Mouse (Mus musculus) layer of hippocampus, postnatal 36 days (tissue): ENCODE data around the gene Lrrc32. TPM values are rescaled to one million over a fixed set of nuclear protein-coding genes. Genes with fewer than 3 reads are reported as not detected.
A peak's percentile ranks its signal among the peaks of the same experiment; 100 is the strongest.

Experiments used
- DNase-seq, 2 experiments: peaks; one replicate each; pipeline ENCODE4 v3.0.0; 2022
- total RNA-seq, 2 experiments: library from RNA; stranded (reverse); gene quantifications; 2 replicates each; pipeline ENCODE4 v1.2.3; 2021

Gene Lrrc32
- total RNA-seq = 1 to 10 TPM; 1.6 to 1.8 TPM

DNA sequence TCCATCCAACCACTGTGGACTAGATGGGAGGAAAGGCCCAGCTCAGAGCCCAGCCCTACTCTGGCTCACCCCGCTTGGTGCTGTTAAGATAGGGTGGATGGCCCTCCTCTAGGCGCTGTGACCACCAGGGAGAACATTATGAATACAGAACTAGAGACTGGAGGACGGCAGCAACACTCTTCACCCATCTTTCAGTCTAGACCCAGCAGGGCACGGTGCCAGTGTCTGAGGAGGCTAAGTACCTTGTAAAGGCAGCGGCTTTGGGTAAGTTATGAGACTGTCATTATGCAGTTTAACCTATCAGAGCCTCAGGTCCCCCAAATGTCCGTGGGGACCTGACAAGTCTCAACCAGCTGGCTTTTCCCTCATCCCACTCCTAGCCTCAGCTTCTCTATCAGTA is at the start of gene Lrrc32:
Gene Lrrc32 (plus strand): TSS at position 153 of the 400 bp plus-strand sequence.
- no peak for DNase-seq

DNA sequence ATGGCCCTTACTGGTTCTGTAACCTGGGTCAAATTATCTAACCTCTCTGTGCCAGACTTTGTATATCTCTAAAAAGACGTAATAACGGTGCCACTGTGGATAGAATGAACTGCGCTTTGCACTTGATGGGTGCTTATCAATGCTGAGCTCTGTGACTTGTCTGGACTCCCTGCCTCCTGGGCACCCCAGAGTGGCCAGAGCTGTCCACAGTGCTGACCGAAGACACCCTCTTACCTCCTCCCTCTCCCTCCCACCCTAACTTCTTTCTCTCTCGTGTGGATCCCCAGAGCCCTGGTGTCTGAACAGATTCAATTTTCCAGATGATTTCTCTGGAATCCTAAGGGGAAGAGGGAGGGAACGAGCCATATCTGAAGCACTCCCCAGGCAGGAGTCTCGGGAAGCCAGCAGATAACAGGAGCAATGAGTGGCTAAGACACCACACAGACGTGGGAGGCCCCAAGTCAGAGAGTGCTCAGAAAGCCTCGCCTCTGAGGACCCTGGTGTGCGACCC is 49.1 kb upstream of the Lrrc32 start, which contains the start of gene Gucy2d:
Gene Gucy2d (plus strand): TSS at position 461 of the 511 bp plus-strand sequence.
- no peak for DNase-seq

DNA sequence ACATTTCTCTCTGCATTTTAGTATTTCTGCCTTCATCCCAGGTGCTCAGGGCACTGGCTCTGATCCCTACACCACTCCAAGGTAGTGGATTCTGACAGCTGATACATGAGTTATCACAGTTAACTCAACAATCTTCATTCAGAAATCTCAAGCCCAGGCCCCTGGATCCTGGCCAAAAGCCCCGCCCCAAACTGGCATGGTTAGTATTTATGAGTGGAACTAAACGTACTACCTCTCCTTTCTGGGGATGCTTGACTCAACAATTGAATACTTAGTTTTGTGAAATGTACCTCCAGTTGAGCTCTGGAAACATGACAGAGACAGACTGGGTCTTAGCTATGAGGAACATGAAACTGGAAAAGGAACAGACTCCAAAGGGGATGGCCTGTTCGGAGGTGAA is 42.2 kb upstream of the Lrrc32 start:
- DNase-seq = no peak

DNA sequence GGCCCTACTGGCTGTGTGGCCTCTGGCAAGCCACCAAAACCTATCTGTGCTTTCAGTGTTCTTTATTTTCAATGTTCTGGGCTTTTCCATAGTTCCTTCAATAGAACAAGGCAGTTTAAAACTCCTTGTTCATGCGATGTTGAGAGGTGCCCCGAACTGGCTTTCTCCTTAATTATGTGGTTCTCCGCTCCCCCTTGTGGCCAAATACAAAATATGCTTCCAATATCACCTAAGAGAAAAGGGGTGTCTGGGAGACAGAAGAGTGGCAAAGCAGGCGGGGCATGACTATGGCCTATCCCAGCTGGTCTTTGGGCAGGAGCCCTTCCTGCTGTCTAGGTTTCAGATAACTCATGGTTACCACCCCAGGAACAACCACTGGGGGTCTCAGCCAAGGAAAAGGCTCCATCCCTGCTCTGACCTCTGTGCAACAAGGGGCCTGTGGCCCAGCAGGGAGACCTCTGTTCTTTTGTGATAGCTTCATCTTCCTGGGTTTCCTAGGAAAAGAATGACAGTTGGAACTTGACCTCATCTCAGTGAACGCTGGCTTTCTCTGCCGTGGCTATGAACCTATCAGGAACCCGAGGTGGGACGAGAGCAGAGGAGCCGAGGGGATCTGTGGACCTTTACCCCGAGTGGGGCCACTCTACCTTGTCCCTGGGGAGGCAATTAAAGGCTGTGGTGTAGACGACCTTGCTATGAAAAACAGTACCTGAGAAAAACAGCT is 41.3 kb upstream of the Lrrc32 start:
- DNase-seq = no peak

DNA sequence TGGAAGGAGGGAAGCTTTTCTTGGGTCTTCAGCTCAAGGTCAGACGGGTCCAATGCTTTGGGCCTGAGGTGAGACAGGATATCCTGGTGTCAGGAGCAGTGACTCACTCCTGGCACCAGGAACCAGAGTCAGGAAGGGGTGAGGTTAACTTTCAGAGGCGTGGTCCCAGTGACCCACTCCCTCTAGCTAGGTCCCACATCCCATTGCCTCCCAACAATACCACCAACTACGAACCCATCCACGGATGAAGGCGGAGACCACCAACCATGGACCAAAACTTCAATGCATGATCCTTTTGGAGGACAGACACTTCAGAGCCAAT is 40.8 kb upstream of the Lrrc32 start:
- no peak for DNase-seq

DNA sequence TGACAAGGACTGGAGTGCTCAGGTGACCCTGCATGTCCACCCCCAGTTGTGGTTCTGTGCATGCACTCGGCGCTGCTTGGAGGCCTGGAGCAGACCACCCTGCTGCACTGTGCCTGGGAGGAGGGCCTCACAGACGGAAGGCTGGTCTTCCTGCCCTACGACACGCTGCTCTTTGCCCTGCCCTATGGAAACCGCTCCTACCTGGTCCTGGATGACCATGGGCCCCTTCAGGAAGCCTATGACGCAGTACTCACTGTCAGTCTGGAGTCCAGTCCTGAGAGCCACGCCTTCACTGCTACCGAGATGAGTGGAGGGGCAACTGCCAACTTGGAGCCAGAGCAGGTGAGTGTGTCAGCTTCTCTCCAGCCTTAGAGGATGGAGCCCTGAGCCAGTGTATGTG is 39.4 kb upstream of the Lrrc32 start:
- no peak for DNase-seq

DNA sequence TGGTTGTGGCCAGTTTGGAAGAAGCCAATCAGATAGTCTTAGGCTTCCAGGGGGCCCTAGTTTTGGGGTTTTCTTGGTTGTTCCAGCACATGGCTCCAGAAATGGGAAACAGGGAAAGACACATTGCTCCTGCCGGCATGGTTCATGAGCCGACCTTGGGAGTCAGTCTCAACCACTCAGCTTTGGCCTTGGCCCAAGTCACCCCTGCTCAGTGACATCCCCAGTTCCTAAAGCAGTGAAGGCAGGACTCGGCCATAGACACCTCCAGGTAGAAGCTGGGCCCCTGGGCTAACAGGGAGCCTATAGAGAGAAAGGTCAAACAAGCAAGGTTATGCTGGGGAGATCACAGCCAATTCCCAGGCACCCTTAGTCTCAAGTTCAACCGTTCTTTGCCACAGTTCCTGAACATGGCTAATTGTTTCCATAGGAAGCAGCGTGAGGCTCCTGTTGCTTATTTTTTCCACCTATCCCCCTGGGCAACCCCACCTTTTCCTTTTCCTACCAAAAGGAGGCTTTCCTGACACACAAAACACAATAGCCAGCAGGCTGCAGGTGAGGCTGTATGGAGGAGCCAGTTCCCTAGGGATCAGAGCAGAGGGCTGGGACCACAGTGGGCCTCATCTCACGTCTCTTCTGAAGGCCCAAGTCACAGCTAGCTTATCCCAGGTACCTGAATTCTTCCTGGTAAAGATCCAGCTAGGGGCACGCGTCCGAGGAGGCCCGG is 34.5 kb upstream of the Lrrc32 start:
- DNase-seq = no peak

DNA sequence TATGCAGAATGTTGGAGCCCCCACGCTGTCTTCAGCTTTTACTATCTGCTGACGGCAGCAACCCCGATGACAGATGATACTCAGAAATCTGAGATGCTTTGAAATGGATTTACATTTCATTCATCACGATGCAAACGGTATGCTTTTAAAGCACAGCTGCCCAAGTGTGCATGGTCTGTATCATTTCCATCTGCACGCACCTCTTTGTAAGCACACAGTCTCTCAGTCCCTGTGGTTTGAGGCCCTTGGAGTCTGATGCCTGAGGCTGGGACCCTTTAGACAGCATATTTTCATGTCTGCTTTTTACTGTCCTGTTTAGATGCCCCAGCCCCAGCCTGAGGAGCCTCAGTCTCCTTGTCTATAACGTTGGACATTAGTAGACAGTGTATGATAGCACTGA is 28.8 kb upstream of the Lrrc32 start:
- DNase-seq = no peak

DNA sequence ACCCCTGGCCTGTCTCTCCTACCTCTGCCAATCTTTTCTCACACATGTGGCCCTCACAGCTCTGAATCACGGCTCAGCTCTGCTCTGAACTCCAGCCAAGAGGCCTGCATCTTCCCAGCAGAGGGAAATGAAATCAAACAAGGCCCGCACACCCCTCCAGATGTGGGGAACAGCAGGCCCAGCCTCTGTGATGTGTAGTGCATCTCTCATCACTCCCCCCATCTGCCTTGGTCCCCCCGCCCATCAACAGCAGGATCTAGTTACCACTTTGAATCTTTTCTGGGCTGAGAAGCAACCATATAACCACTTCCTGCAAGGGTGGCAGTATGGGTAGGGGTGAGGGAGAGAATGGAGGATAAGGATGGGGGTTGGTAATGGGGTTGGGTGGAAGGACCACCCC is 20.0 kb upstream of the Lrrc32 start:
- no peak for DNase-seq

DNA sequence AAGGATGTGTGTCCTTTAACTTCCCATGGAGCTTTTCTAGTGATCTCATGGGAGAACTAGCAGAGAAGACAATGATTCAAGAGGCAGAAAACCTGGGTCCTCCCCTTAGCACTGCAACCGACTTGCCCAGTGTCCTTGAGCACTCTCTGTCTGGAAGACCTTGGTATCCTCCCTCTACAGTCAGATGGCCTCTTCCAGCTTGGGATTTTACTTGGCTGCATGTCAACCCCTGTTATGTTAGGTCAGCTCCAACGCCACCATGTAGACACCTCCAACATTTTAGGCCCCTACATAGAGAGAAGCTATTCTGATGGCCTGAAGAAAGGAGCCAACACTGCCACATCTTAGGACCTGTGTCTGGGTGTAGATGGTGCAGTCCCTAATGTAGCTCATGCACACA is 16.6 kb upstream of the Lrrc32 start:
- no peak for DNase-seq

DNA sequence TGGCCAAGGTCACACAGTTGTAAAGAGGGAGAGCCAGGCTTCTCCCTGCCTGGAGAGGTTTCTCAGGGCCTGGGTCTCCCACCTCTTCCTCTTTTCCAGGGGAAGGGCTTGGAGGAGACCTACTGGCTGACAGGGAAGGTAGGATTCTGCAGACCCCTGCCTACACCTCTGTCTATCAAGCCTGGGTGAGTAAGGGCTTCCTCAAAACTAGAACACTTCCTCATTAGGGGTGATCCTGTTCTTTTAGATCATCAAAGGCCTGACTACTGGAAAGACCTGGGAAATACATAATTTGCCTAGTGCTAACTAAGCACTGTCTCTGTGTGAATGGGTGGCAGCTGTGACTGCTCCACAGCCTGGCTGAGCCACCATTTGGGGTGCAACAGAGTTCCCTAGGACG is 14.5 kb upstream of the Lrrc32 start:
- DNase-seq = no peak

DNA sequence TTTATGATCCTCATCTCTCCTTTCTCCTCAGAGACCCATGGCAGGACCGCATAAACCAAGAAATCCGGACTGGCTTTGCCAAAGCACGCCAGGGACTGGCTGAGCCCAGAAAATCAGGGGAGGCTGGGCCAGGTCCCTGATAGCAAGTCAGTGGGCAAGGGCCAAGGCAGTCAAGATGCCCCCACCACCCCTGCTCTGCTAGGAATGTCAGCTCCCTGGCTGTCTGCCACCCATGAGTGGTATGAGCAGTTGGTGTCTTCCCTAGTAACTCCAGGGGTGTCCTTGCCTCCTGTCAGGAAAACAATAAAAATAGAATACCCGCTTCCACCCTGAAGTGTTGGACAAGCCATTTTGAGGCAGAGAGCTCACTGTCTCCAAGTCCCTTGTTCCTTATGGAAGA is 11.9 kb upstream of the Lrrc32 start:
- no peak for DNase-seq

DNA sequence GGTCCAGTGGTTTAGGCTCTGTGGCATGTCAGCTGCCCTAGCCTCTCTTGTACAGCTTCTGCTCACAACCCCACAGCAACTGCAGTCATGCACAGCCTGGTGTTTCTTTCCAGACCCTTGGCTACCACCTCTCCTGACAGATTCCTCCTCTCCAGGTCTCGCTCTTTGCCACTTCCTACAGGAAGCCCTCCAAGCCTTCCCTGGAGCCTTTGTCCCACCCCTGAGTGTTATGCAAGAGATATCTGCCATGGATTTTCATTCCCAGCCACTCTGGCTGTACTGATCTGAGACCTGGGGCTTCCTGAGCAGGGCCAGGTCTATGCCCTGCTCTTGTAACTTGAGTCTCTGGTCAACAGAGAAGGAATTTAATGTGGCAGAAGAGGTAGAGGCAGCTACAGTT is 8.6 kb upstream of the Lrrc32 start:
- DNase-seq = no peak

DNA sequence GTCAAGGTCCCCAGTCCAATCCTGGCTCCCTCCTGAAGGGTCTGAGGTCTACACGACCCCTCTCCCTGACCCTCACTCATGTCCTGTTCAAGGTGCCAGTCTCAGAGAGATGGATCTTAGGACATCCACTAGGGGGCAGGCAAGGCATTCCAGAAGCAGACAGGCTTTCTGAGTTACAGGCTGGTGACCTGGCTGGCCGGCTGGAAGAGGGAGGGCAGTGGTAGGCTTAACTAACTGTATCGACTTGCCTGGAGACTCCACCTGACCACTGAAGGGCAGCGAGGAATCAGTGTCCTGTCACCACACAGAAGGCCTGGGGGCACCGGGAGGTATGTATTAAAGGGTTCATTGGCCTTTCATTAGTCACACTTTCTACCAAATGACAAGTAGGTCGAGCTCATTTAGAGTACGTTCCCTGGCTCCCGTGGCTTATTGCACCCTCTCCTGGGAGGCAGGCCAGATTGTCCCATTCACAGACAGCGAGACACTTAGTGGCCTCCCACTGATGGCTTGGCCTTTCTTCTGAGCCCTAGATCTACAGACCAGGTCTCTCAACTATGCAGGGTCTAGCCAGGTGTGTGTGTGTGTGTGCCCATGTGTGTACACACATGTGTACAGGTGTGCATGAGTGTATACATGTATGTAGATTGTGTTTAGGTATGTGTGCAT is 7.9 kb upstream of the Lrrc32 start:
- peak; percentile 68 to 73 for DNase-seq

DNA sequence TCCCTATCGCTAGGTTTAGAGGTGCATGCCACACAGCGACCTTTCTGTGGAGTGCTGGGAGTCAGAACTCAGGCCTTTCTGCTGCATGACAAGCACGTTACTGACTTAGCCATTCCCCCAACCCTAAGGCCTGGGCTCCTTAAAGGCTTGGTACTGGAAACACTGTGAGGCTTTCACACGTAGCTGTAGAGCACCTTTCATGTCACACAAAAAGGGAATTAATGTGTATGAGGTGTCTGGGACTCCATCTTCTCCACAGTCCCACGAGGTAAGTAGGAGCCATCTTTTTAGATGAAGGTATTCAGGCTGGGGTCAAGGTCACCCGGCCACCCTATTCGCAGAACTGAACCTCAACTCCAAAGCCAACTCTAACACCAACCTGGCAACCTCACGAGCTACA is 7.2 kb upstream of the Lrrc32 start:
- no peak for DNase-seq

DNA sequence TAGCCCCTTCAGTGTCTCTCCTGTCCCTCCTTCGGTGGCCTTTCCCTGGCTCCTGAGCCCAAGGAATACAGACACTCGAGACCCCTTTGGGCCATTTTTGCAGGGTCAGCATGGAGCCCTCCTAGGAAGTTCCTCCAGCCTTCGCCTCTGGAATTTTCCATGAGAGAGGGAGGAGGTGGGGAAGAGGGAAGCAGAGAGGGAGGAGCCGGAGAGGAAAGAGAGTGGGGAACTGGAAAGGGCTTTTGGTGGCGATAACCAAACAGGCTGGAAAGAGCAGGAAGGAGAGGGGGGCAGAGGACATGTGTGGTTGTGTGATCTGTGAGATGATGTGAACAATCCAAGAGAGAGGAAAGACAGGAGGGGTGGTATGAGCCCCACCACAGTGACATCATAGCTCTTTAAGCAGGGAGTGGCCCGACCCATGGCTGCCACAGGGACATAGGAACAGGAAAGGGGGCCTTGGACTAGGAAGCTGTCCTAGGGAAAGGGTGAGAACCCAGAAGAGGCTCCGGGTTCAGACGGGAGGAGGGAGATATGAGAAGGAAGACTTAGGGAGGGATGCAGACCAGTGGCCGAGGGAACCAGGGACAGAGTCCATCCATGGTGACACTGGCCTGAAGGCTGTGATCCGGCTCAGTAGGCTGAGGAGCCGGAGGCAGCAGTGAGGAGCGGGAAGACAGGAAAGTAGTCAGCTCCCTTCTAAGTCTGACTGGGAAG is 6.4 kb upstream of the Lrrc32 start:
- DNase-seq = no peak

DNA sequence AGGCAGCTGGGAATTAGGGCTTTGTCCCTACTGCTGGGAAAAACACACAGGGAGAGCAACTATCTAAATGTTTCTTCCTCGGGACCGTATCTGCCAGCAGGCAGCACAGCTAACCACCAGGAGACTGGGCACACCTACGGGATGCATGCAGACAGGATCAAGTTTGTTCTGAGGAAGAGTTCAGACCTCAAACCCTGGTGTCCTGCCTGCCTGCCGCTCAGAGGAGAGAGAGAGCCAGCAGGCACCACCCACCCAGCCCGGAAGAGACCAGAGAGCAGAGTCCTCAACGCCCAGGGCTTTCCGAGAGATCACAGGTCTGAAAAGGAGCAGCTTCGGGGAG is 5.8 kb upstream of the Lrrc32 start:
- no peak for DNase-seq

DNA sequence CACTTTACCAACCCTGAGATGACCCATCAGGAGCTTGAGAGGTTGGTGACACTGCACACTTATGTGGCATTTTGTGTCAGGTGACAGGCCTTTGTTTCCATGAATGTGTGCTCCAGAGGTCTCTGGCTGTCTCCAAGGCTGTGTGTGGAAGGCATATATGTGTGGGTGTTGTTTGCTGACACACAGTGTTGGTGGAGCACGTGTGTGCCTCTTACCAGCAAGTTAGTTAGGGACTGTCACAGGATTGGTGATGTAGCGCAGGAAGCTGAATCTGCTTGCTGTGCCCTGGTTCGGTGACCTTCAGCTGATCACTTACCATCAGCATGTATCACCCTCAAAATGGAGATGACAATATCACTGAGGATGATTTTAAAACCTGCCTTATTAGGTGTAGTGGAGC is 4.2 kb upstream of the Lrrc32 start:
- no peak for DNase-seq

DNA sequence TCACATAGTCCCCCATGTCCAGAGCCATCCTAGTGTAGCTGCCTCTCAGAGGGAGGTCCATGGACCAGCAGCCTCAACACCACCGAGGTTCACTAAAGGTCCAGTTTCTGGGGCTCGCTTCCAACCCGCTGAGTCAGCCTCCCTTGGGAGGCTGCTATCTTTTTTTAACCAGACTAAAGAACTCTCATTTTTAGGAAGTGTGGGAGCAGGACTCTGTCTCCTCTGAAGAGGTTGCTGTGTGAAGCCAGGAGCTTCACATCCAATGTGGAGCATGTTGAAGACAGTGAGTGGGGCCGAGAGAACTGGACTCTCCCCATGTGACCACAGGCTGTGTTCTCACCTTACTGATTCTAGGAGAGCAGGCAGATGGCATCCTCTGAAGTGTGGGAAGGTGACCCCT is 3.6 kb upstream of the Lrrc32 start:
- DNase-seq = no peak

DNA sequence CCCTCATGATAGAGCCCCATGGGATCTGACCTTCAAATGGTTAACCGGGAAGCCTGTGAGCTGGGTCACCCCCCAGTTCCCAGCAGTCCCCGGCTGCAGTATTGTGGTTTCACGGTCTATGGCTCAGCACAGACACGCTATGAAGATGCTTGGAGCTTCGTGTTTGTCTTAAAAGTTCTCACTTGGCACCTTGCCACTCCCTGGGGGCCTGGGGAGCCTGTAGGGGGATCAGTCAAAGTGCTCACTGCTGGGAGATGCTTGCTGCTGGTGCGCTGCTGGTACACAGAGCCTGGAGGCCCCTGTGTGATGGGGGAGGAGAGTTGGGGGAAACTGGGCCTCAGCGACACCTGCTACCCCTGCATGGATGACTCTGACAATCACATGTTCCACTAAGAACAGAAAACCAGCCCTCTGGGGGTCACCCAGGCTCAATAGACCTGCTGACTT is 2.6 kb upstream of the Lrrc32 start:
- DNase-seq = no peak

DNA sequence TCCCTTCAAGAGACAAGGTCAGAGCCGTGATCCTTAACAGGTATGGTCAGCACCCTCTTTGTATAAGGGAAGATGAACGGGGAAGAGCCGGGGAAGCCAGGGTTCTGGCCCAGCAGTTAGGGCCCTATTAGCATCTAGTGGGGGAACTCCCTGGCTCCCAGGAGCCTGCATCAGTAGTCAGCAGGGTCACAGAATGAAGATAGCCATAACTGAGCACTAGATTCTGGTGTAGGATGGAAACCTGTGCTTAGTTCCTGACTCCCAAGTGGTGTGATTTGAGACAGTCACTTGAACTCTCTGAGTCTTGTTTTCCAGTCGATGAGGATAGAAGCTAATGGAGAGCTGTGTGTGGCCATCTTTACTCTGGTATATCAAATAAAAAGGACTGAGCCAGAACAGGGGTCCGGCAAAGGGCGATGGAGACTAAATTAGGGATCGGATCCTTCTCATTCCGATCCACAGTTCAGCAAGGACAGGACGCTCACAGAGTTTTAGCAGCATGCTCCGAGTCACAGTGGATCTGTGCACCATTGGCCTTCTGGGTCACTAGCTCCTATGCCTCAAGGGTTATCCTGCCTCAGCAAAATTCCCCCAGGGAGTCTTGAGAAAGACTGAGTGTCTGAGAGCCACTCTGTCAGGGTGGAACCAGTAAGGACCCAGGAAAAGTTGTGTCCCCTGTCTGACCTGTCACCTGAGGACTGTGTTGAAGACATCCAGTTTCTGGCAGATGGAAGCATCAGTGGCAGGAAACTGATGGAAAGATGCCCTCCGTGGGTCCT is 1.7 kb upstream of the Lrrc32 start:
- no peak for DNase-seq
